Mouse (Mus musculus) ES-Bruce4 (cell line): Measurements from ENCODE around the gene Cpt1b. TPM values are rescaled to one million over a fixed set of nuclear protein-coding genes. Genes with fewer than 3 reads are reported as not detected.

ENCODE experiments used
- H3K27ac ChIP-seq: 2 replicates; pipeline ENCODE4 v1.5.1; 2012; ENCODE audit warnings: low read length, inconsistent platforms; ENCODE audit not compliant: insufficient read depth
- H3K27me3 ChIP-seq: 2 replicates; pipeline ENCODE4 v1.6.1; 2012; ENCODE audit warnings: mild to moderate bottlenecking, low read length, inconsistent platforms; ENCODE audit not compliant: control insufficient read depth, poor library complexity, insufficient read depth, severe bottlenecking
- H3K36me3 ChIP-seq: 2 replicates; pipeline ENCODE4 v1.6.1; 2012; ENCODE audit warnings: inconsistent platforms, mild to moderate bottlenecking, low read length, moderate library complexity; ENCODE audit not compliant: control insufficient read depth, poor library complexity, insufficient read depth, severe bottlenecking
- H3K4me1 ChIP-seq: one replicate; pipeline ENCODE4 v1.8.1; 2011; ENCODE audit warnings: low read length; ENCODE audit not compliant: control insufficient read depth, insufficient read depth
- H3K4me3 ChIP-seq: 2 replicates; pipeline ENCODE4 v1.5.1; 2011; ENCODE audit warnings: low read depth, mild to moderate bottlenecking, low read length
- H3K9ac ChIP-seq: 2 replicates; pipeline ENCODE4 v1.6.1; 2012; ENCODE audit warnings: low read depth, mild to moderate bottlenecking, inconsistent platforms; ENCODE audit not compliant: poor library complexity, severe bottlenecking
- H3K9me3 ChIP-seq: replicated peaks from 2 replicates; pipeline ENCODE4 v1.6.1; 2012; ENCODE audit warnings: mild to moderate bottlenecking, low read length, inconsistent platforms; ENCODE audit not compliant: control insufficient read depth, poor library complexity, insufficient read depth, severe bottlenecking
- CTCF ChIP-seq: IDR thresholded peaks from one replicate; pipeline ENCODE4 v1.8.1; 2011; ENCODE audit warnings: low read depth, low read length
- EP300 ChIP-seq: IDR thresholded peaks from 2 replicates; pipeline ENCODE4 v1.6.1; 2011; ENCODE audit warnings: low read depth, low read length; ENCODE audit not compliant: insufficient read depth
- POLR2A ChIP-seq: IDR thresholded peaks from one replicate; pipeline ENCODE4 v1.8.1; 2011; ENCODE audit warnings: low read length; ENCODE audit not compliant: insufficient read depth
- polyA plus RNA-seq: library from polyadenylated mRNA; stranded (reverse); fragments of >200 nt; gene quantifications from 2 replicates; pipeline ENCODE4 v1.2.4, GENCODE M21; 2011; ENCODE audit warnings: low read depth; ENCODE audit not compliant: missing spikeins, insufficient read depth, insufficient read length

The Cpt1b gene
- polyA plus RNA-seq, 1 experiment, result 6.1 TPM

- Histone ChIP-seq H3K36me3 (no peaks in the 10 kb centered on the region), H3K4me1 (peaks cover 2% of the 10 kb centered on the region), H3K4me3 (no peak overlapping the region), H3K9ac (no peak overlapping the region), H3K27me3 (no peaks in the 10 kb centered on the region), H3K27ac (no peak overlapping the region), H3K9me3 (no peaks in the 10 kb centered on the region)
- TF ChIP-seq POLR2A (no peak), EP300 (peak; percentile 90)
These were observed 25.9 kb downstream of the Cpt1b start for GRCm38 (mm10) chr15:89399716-89400115.

- no peak for TF ChIP-seq EP300
- TF ChIP-seq POLR2A, result no peak
- TF ChIP-seq CTCF, result no peak
- Histone ChIP-seq H3K36me3 (no peaks in the 10 kb centered on the region), H3K27me3 (no peaks in the 10 kb centered on the region), H3K4me3 (no peak overlapping the region), H3K27ac (no peak overlapping the region), H3K4me1 (peaks cover 2% of the 10 kb centered on the region), H3K9ac (no peak overlapping the region), H3K9me3 (no peaks in the 10 kb centered on the region)
These were observed 27.5 kb downstream of the Cpt1b start for GRCm38 (mm10) chr15:89398146-89398545.

DNA sequence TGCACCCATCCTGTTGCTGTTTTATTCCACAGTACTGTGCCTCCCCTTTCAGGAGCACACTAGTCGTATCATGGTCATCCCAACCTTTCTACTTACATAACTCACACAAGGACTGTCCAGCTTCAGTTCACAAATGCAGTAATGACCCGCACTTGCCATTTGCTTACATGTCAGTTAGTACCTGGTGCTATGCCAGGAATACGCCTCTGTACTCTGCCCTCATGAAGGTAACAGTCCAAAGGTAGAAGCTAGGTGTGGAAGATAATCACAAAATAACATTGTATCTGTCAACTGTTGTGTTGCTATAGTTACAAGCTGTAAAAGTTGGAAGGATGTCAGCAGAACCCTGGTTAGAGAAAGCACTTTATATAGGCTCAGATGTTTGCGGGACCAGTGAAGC is 28.8 kb downstream of the Cpt1b start:
- Histone ChIP-seq H3K9ac (no peak overlapping the region), H3K4me3 (no peak overlapping the region), H3K27me3 (no peaks in the 10 kb centered on the region), H3K36me3 (no peaks in the 10 kb centered on the region), H3K9me3 (no peaks in the 10 kb centered on the region), H3K4me1 (peaks cover 2% of the 10 kb centered on the region), H3K27ac (no peak overlapping the region)
- TF ChIP-seq CTCF, result no peak
- TF ChIP-seq POLR2A, result no peak
- no peak for TF ChIP-seq EP300

GRCm38 (mm10) chr15:89390081-89390480 is 35.6 kb downstream of the Cpt1b start:
- no peak overlapping the region for H3K4me3 ChIP-seq
- TF ChIP-seq EP300 (no peak), POLR2A (no peak), CTCF (no peak)
- no peak overlapping the region for H3K9ac ChIP-seq
- H3K27ac ChIP-seq, result no peak overlapping the region
- no peaks in the 10 kb centered on the region for H3K9me3 ChIP-seq
- no peaks in the 10 kb centered on the region for H3K4me1 ChIP-seq
- no peaks in the 10 kb centered on the region for H3K27me3 ChIP-seq
- H3K36me3 ChIP-seq, result no peaks in the 10 kb centered on the region

DNA sequence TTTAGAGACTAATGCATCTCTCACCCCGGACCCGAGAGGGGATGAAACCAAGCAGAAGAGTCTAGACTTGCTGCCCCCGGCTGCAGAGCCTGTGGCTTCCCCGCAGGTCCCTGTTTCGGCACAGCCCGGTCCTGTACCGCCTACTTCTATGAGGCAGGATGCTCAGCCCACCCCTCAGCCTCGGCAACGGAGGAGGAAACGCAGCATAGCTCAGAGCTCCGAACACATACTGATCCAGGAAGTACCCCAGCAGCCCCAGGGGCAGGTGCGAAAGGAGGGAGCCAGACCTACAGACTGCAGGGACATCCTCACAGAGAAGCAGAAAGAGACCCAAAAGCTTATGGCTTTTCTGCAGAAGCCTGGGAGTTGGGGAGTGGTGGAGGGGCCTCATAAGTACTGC is 38.5 kb downstream of the Cpt1b start:
- peak overlapping the region; percentile 26; the same call in 1 of the 2 replicates for H3K9ac ChIP-seq
- TF ChIP-seq EP300 (no peak), CTCF (no peak), POLR2A (no peak)
- no peaks in the 10 kb centered on the region for H3K4me1 ChIP-seq
- no peak overlapping the region for H3K27ac ChIP-seq
- no peaks in the 10 kb centered on the region for H3K27me3 ChIP-seq
- no peaks in the 10 kb centered on the region for H3K9me3 ChIP-seq
- peak overlapping the region; percentile 15; the same call in 1 of the 2 replicates for H3K4me3 ChIP-seq
- H3K36me3 ChIP-seq, result no peaks in the 10 kb centered on the region

DNA sequence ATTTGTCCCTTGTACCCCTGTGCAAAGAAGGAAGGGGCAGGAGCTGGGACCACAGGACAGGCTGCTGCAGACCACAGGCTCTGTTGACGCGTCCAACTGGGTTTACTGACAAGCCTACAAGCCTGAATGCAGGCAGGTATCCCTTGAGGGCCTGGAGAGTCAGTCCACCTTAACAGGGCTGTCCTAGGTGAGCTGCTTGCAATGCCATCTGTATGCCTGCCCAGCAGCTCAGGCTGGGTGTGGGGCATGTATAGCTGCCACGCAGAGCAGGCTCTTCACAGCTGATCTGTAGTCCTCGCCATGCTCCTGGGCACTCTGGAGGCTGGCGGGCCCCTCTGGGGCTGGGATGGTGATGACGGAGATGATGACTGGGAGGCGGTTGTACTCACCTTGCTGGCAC is 41.0 kb downstream of the Cpt1b start, which contains the start of gene Klhdc7b:
Gene Klhdc7b (plus strand): TSS at position 301 of the 400 bp plus-strand sequence.
- H3K27ac ChIP-seq, result no peak within 1 kb of the TSS
- H3K9ac ChIP-seq, result peak within 1 kb of the TSS; percentile 45
- no peaks in the 10 kb centered on the region for H3K9me3 ChIP-seq
- peak within 1 kb of the TSS; percentile 59 for H3K4me3 ChIP-seq
- H3K36me3 ChIP-seq, result no peaks in the 10 kb centered on the region
- H3K4me1 ChIP-seq, result no peaks in the 10 kb centered on the region
- no peaks in the 10 kb centered on the region for H3K27me3 ChIP-seq
- TF ChIP-seq EP300, result no peak
- TF ChIP-seq POLR2A, result no peak
- no peak for TF ChIP-seq CTCF
